ENCODE assay signal across 7 mouse cellular contexts in genomic region chr5:33033121-33033520, GRCm38 (mm10). TPM values are rescaled to one million over a fixed set of nuclear protein-coding genes. Genes with fewer than 3 reads are reported as not detected.
A peak's percentile ranks its signal among the peaks of the same experiment; 100 is the strongest.
DNase-seq lines count a peak whose midpoint lies in the region; ATAC-seq and TF ChIP-seq lines count a peak whose summit lies in the region.

No protein-coding gene starts in this region.

- no peak overlapping the region for H3K27ac ChIP-seq in cortical plate, adult 2 months (ENCODE audit: insufficient read depth, low read length)
- no peak overlapping the region for H3K27ac ChIP-seq in limb, embryonic 10.5 days
- H3K27ac ChIP-seq in midbrain, embryonic 13.5 days: no peak overlapping the region
- no peak overlapping the region for H3K27ac ChIP-seq in spleen, adult 2 months (ENCODE audit: insufficient read depth, low read length)

- peak; percentile 95 for TF ChIP-seq CTCF in cortical plate, adult 2 months (IDR thresholded peaks at IDR 0.05; ENCODE audit: extremely low read depth, insufficient read depth, low read length)
- peak; percentile 96; the same call in 1 of the 2 replicates for TF ChIP-seq CTCF in spleen, adult 2 months (IDR thresholded peaks at IDR 0.05; ENCODE audit: extremely low read depth, insufficient read depth, insufficient read length, insufficient replicate concordance)

- H3K27me3 ChIP-seq in limb, embryonic 10.5 days (ENCODE audit: low read depth, poor library complexity, severe bottlenecking): no peaks in the 10 kb centered on the region
- H3K27me3 ChIP-seq in midbrain, embryonic 13.5 days: no peaks in the 10 kb centered on the region
- H3K27me3 ChIP-seq in spleen, adult 2 months (ENCODE audit: control insufficient read depth, insufficient read depth, low read length): no peaks in the 10 kb centered on the region

- TF ChIP-seq POLR2A in cortical plate, adult 2 months (IDR thresholded peaks at IDR 0.05; ENCODE audit: extremely low read depth, insufficient read depth, low read length): no peak
- TF ChIP-seq POLR2A in spleen, adult 2 months (IDR thresholded peaks at IDR 0.05; ENCODE audit: low read depth, low read length): no peak

- peak; percentile 73 to 83 for DNase-seq in adrenal gland, adult 18-20 months (ENCODE audit: low spot score in 2 of 2)
- DNase-seq in gastrocnemius, postnatal 25 days: peak; percentile 57
- peak; percentile 92 for DNase-seq in limb, embryonic 10.5 days (ENCODE audit: low spot score)
- DNase-seq in spleen, adult 2 months (ENCODE audit: low read depth in 1 of 2, low spot score in 2 of 2): peak; percentile 48 to 66

- ATAC-seq in inflammation-experienced regulatory T-cells, adult 6 months: peak; percentile 71
- peak; percentile 49 for ATAC-seq in midbrain, embryonic 13.5 days

- no peak overlapping the region for H3K9ac ChIP-seq in midbrain, embryonic 13.5 days (replicated peaks)

- no peaks in the 10 kb centered on the region for H3K9me3 ChIP-seq in limb, embryonic 10.5 days (replicated peaks)
- no peaks in the 10 kb centered on the region for H3K9me3 ChIP-seq in midbrain, embryonic 13.5 days

- peaks cover 12% of the 10 kb centered on the region for H3K36me3 ChIP-seq in limb, embryonic 10.5 days
- peaks cover 5% of the 10 kb centered on the region for H3K36me3 ChIP-seq in midbrain, embryonic 13.5 days
- H3K36me3 ChIP-seq in spleen, adult 2 months (ENCODE audit: control insufficient read depth, insufficient read depth, low read length): peaks cover 2% of the 10 kb centered on the region

- no peak overlapping the region for H3K4me3 ChIP-seq in cortical plate, adult 2 months (ENCODE audit: insufficient read depth, low read length)
- H3K4me3 ChIP-seq in limb, embryonic 10.5 days: no peak overlapping the region
- H3K4me3 ChIP-seq in midbrain, embryonic 13.5 days (replicated peaks): no peak overlapping the region
- H3K4me3 ChIP-seq in spleen, adult 2 months (ENCODE audit: extremely low read depth, insufficient read depth, insufficient read length): no peak overlapping the region

- peaks cover 12% of the 10 kb centered on the region; the same call in 1 of the 2 replicates for H3K4me1 ChIP-seq in cortical plate, adult 2 months (ENCODE audit: control insufficient read depth, insufficient read depth, low read length)
- H3K4me1 ChIP-seq in limb, embryonic 10.5 days: peaks cover 9% of the 10 kb centered on the region; the same call in 1 of the 2 replicates
- H3K4me1 ChIP-seq in midbrain, embryonic 13.5 days (replicated peaks): peaks cover 33% of the 10 kb centered on the region
- no peaks in the 10 kb centered on the region for H3K4me1 ChIP-seq in spleen, adult 2 months (ENCODE audit: control insufficient read depth, insufficient read depth, insufficient read length)

- H3K4me2 ChIP-seq in midbrain, embryonic 13.5 days (replicated peaks): no peak overlapping the region

- WGBS in limb, embryonic 10.5 days: 3% methylated on average over 4 of the region's 4 CpGs
- 2% methylated on average over 4 of the region's 4 CpGs for WGBS in midbrain, embryonic 13.5 days
- WGBS in spleen, adult 2 months: 0% methylated on average over 4 of the region's 4 CpGs

RNA-seq across cellular contexts. Expression of gene Ywhah, which starts 14.5 kb away (rescaled TPM):
- 100 to 1,000 TPM; 183 to 185 TPM for total RNA-seq in adrenal gland, adult 18-20 months (2021)
- 1,599 and 1,684 TPM in 2 replicates for polyA plus RNA-seq in cortical plate, adult 2 months (2012; rRNA removed)
- 10 to 100 TPM; 54.0 to 54.3 TPM for total RNA-seq in gastrocnemius, postnatal 25 days (2021)
- 100 to 1,000 TPM; 206 to 398 (median 214) TPM for polyA plus RNA-seq in inflammation-experienced regulatory T-cells, adult 6 months (2017; shearing (Covaris generic))
- 387 and 397 TPM in 2 replicates for polyA plus RNA-seq in limb, embryonic 10.5 days (2016; fragmentation: Nextera tagmentation; extraction: Ambion mirVana)
- 517 and 561 TPM in 2 replicates for polyA plus RNA-seq in midbrain, embryonic 13.5 days (2015; fragmentation: Nextera tagmentation; extraction: Ambion mirVana)
- 95.0 and 108 TPM in 2 replicates for polyA plus RNA-seq in spleen, adult 2 months (2012; rRNA removed)
